Mouse (Mus musculus) small intestine, adult 2 months (tissue): Measurements from ENCODE around the gene Edc3.

Experiments
- CTCF ChIP-seq: fragments of 200-500 bp; IDR thresholded peaks from 2 replicates; pipeline ENCODE4 v1.5.1; 2012; ENCODE audit warnings: low read depth, mild to moderate bottlenecking, control low read depth, inconsistent platforms, low read length, moderate library complexity, mixed read lengths; ENCODE audit not compliant: insufficient replicate concordance, insufficient read length; ENCODE audit errors: extremely low read depth
- POLR2A ChIP-seq: fragments of 200-500 bp; IDR thresholded peaks from 2 replicates; pipeline ENCODE4 v1.6.1; 2012; ENCODE audit warnings: low read depth, mild to moderate bottlenecking, control low read depth, inconsistent platforms, low read length, moderate library complexity

- no peak for TF ChIP-seq POLR2A
- TF ChIP-seq CTCF: no peak
Observed at GRCm38 (mm10) chr9:57664616-57665015, 43.7 kb upstream of the Edc3 start.
